Mouse (Mus musculus): ENCODE measurements around the gene Vwf.

Gene Vwf

DNA sequence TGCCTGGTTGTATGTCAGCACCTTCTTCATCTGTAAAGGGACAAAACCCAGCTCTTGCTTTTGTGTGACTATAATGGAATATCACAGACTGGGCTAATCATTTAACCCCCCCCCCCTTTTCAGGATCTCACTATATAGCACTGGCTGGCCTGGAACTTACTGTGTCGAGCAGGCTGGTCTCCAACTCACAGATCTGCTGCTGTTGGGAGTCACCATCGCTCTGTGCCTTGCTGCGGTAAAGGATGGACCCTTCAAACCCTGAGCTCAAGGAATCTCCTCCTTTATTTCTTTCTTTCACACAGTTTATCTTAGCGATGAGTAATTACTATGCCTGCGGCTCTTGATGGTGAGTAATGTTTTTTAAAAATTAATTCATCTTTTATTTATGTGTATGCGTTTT lies at the start of gene Vwf:
Gene Vwf, plus strand, starts transcription at position 301 of the 400 bp plus-strand sequence.
- no peak for DNase-seq

DNA sequence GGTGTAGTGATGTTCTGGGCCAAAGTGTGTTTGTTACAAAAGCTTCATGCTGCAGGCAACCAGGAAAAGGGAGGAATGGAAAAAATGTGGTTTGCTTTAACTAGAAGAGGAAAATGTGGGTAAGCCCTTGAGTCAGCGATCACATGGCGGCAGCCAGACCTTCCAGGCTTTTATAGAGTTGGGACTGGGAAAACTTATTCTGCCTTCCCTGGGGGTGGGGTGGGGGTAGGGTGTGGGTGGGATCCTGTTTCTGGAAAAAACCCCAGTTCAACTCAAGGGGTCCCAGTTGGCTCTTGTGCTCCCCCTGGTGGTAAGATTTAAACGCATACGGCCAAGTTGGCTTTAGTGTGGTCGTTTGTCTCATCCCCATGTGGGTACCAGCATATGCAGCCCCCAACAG lies 48.5 kb upstream of the Vwf start:
- DNase-seq: no peak

DNA sequence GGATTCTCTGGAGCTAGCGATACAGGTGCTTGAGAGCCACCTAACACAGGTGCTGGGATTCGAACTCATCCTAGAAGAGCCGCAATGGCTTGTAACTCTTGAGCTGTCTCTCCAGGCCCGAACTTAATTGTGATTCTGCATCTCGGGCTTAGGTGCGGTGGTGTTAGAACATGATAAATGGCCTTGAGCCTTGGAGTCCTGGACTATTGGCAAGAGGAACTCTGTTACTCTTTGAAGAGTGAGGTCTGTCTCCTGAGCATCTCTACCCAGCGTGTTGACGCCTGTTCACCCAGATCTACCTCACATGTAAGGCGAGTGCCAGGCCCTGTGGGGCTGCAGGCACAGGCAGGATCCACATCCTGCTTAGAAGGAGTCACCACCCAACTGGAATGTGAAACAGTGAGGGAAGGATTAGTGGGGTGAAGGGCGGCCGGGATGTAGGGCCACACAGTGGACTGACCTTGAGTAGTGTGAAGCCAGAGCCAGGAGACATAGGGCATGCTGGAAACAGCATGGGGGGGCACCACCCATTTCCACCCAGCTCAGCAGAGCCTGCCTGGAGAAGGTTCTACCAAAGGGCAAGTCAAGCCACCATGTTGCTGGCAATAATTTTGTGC lies 43.3 kb upstream of the Vwf start:
- no peak for DNase-seq

DNA sequence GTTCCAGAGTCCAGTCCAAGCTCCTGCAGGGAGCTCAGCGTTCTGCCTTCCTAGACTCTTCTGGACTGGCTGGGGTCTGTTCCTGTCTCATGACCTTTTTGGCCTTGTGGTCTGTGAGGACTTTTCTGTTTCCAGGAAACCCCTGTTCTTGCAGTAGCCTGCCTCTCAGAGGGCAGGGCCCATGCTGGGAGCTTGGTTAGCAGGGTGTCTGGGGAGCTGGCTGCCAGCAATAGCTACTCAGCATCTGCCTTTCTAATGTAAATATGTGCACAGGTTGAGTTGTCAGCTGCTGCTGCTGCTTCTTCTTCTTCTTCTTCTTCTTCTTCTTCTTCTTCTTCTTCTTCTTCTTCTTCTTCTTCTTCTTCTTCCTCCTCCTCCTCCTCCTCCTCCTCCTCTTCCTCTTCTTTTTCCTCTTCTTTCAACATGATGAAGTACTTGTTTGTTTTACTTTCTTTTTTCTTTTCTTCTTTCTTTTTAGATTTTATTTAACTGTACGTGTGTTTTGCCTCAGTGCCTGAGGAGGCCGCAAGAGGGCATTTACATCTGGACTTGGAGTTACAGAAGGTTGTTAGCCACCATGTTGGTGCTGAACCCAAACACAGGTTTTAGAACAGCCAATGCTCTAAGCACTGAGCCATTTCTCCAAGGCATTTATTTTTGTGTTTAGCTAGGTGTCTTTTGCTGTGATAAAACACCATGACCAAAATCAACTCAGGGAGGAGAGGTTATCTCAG lies 41.8 kb upstream of the Vwf start:
- DNase-seq: no peak

DNA sequence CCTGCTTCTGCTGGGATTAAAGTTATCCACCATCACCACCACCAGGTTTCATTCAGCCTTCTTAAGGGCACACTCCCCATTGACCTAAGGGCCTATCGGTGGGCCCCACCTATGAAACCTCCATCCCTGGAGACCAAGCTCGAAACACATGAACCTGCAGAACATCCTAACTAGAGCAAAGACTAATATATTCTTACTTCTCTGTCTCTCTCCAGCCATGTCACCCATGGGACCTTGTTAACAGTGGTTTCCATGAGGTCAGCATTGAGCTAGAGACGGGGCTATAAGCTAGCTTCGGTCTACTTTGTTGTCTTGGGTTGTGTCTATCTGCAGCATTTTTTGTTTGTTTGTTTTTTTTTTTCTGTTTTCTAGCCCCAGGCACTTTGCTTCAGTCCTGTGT lies 40.1 kb upstream of the Vwf start:
- no peak for DNase-seq

DNA sequence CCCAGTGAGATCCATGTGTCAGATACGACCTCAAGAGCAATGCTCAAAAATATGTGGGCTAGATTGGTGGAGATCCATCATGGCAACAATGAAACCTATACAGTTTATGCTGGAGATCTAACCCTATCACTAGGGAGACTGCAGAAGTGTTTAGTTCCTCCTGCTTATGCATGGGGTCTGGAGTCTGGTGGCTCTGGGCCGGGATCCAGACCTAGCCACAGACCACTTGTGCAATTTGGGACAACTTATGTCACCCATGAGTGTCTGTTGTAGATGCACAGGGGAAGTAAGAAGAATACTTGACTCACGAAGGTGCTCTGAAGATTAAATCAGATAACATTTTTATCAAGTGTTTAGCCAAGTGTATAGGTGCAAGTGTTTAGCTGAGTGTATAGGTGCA lies 36.8 kb upstream of the Vwf start:
- no peak for DNase-seq

DNA sequence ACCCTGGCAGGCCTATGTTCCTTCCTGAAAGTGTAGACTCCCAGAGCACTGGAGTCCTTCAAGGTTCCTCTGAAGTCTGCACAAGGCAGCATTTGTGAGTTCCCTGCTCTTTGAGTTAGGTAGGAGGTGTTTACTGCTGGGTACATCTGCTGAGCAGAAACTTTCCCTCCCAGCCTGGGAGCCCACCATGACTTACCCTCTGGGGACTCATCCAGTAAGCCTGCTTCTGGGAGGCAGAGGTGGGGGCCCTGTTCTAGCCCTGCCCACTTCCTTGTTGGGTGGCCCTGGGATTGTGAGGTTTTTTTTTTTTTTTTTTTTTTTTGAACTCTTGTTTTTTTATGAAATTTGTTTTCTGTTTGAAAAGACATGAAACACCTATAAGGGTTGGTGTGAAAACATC lies 35.9 kb upstream of the Vwf start:
- no peak for DNase-seq

DNA sequence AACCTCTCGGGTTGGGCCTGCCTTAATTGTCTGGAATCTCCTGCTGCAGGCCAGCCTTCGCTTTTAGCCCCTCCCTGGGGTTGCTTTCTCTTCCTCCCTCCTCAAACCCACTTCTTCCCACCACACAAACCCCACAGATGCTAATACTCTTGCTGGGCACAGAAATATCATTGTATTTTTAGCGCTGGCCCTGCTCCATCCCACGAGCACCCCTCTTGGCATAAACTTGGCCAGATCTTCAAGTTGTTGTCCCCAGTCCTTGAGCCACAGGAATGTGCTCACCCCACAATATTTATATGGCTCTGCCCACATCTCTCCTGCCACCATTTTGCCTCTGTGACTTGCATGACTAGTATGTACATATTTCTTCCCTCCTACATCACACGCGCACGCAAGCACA lies 35.4 kb upstream of the Vwf start:
- DNase-seq: no peak

DNA sequence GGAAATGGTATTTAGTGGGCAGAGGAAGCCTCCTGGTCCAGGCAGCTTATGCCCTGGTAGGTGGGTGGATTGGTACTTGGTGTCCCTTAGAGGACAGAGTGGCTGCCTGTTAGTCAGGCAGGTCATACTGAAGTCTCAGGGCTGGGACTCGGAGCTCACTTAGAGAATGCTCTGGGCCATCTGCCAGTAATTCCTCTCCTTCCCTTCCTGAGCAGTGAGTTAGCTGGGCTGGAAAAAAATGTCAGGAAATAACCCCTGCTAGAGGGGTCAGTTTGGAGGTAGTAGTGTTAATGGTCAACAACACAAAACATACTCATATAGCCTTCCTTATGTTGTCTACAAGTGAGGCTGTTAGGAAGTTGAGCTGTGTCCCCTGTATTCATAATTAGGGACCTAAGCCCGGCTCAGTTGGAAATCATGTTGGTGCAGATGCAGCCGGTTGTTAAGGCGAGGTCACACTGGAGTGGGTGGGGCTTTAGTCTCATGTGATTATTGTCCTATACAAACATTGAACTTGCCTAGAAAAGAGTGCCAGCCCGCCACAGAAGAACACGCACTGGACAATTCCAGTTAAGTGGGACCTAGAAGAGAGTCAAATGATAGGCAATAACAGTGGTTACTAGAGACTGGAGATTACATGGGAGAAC lies 33.5 kb upstream of the Vwf start:
- DNase-seq: no peak

DNA sequence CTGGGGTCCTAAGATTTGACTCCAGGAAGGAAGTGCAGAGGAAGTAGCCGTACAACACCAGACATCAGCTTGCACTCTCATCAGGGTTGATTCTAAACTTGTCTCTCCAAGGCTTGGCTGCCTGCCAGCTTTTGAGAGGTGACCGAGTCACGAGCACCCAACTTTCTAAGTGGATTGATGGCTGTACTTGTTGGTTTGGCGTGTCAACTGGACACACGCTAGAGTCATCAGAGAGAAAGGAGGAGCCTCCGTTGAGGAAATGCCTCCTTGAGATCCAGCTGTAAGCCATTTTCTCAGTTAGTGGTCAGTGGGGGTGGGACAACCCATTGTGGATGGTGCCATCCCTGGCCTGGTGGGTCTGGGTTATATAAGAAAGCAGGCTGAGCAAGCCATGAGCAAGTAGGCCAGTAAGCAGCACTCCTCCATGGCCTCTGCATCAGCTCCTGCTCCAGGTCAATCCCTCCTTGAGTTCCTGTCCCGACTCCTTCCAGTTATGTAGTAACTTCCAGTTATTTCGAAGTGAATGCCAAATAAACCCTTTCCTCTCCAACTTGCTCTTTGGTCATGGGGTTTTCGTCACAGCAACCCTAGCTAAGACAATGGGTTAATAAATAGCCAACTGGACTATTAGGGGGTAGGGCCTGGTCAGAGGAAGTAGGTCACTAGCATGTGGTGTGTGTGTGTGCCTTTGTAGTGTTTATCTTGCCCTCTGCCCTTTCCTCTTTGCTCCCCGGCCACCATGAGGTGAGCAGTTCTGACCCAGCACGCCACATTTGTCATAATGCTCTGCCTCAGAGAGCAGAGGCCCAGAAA lies 30.9 kb upstream of the Vwf start:
- no peak for DNase-seq

DNA sequence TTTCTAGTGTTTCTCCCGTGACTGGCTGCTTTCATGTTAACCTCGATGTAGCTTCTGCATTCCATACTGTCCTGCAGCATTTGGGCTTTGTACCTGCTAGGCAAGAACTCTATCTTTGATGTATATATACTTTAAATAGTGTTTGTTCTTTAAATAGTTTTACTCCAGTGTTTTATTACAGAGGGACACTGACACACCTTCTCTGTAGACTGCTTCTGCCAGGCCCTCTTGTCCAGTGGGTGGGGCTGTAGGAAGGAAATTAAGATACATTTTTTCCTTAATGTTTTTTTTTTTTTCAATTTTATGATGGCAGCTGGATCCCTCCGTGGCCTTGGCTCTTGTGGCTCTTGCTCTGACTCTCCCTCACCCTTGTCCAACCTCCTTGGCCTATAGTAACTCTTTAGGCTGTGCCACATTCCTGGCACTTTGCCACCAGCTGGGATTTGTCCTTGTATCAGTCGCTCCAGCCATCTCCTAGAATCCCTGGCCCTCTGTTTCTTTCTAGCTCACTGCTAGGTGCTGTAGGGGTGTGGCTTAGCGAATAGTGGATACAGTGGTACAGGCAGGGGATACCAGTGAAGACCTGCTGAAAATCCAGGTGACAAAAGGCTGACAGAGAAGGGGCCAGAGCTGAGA lies 24.9 kb upstream of the Vwf start:
- DNase-seq: no peak

DNA sequence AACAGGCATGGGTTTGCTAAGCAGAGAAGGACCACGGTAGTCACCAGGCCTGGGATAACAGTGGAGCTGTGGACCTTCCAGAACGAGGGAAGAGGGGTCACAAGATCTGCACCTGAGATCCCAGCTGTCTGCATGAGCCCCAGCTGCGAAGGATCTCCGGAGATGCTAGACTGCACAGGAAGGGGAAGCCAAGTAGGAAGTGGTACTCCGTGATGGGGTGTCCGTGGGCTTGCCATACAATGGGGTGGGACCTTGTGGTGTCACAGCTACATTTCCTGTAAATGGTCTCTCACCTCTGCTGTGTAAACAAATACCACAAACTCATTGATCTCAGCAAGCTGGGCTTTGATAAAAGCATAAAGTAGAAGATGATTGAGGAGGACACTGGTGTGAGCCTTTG lies 22.5 kb upstream of the Vwf start:
- DNase-seq: no peak

DNA sequence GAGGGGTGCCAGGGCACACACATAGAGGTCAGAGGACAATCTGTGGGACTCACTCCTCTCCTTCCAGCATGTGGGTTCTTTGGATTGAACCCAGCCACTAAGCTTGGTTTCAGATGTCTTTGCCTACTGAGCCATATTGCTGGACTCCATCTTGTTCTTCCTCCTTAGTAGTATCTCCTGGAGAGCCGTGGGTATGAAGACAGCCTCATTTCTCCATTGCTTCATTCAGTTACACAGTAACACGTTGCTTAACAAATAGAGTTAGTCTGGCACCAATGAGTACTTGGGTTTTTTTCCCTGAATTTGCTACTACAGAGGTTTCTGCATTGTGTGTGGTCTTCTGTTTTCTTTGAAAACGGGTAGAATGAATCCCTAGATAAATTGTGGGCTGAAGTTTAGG lies 20.5 kb upstream of the Vwf start:
- DNase-seq: no peak

DNA sequence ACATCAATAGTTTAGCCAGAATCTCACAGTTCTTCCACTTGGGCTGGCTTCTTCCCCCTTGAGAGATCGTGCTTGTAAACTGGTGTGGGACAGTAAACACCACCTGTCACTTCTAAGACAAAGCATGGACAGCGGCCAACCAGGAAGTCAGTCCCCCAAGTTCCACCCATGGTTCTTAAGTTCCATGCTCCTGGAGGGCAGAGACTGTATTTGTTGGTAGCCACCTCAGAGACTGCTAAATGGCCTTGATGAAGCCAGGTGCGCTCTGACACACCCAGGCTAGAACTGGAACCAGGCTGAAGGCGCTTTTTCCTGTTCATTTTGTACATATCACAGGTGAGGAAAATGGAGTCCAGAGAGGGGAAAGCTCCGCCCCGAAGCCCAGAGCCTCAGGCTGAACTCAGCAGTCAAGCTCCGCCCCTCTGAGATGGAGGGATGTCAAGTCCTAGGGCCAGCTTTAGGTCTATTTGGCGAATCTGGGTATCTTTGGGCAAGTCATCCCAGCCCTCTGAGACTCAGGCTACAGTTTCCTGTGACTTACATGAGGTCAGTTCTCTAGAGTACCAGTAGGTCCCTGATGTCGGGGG lies 17.9 kb upstream of the Vwf start:
- DNase-seq: no peak

DNA sequence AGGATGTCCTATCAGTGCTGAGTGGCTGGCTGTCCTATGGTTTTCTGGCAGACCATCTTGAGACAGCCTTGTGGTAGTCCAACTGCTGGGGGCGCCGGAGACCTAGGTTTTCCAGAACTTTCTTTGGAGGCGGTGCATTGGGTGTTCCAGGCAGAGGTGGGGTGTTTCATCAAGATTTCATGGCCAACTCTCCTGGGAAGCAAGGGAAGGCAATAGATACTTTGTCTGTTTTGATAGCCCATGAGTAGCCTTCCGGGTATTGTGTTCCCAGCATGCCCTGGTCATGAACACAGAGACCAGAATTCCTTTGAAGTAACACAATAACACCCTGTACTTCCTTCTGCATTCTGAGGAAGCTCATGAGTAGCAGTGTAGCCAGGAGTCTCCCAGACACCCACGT lies 17.1 kb upstream of the Vwf start:
- no peak for DNase-seq

DNA sequence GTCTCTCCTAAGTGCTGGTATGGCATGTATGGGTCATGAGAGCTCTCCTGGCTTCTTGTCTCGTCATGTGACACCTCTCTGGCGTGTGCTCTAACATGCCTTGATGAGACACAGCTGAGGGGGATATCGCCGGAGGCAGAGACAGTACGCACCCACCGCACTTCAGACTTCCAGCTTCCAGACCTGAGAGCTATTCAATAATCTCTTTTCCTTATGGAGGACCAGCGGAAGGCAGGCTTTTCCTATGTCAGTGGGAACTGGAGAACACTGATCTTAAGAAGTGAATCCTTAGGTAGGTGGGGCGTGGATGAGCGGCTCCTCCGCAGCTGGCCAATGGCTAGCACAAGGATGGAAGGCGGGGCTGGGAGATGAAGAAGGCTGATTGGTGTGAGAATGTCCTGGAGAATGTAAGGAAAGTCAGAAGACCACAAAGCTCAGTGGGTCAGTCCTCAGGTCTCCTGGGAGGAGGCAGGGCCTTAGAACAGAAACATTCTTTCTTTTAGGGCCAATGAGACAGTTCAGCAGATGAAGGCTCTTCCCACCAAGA lies 13.4 kb upstream of the Vwf start:
- no peak for DNase-seq

DNA sequence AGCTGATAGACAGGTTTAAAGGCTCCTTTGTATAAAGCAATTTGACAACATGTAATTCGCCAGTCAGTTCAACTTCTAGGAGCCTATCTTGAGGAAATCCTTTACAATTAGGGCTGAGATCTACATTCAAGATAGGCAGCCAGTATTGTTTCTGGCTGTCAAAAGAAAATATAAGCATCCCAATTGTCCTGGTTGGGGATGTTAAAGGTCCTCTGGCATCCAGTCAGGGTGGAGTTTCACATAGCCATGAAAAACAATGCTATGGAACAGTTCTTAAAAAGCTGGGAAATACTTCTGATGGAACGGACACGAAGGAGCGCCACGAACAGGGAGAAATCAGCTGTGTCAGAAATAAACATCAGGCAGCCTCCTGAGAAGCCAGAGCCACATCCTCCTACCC lies 11.6 kb upstream of the Vwf start:
- no peak for DNase-seq

DNA sequence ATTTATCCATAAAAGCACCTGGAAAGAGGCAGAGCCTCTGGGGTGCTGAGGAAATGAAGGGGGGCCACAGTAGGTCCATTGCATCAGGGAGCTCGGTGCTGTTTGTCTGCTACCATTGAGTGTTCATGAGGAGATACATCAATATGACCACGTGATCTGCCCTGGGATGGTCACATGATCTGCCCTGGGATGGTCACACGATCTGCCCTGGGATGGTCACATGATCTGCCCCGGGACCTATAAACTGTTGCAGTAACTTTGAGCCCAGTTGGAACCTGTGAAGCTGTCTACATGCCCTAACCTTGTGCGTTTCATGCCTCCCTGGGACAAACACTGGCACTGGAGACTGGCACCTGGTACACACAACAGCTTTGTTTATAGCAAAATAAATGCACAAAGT lies 8.1 kb upstream of the Vwf start:
- no peak for DNase-seq

DNA sequence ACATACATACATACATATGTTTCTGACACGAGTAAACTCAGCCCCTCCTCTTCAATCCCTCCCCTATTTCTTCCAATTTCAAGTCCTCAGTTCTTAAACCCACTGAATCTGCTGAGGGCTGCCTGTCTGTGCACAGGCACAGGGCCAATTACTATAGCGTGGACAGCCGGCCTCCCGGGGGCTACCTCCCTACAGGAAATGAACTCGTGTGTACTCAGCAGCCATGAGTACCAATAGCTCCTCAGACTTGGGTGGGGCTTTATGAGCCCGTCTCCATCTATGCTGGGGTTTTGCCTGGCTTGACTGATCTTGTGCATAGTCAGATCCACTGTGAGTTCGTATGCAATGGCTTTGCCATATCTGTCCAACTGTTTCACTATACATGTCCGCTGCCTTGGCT lies 7.2 kb upstream of the Vwf start:
- DNase-seq: no peak

DNA sequence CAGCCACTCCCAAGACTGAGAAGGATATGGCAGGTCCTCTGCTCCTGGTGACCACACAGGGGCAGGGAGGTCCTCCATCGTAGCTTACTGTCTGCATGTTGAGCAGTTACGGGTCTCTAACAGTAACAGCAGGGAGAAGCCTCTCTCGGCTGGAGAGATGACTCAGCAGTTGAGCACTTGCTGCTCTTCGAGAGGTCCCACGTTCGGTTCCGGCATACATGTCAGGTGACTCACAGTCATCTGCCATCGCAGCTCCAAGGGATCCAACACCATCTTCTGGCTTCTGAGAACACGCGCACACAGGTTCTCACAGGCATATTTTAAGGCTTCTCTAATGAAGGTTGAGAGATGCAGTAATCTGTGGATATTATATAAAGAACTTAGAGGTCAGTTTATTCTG lies 6.4 kb upstream of the Vwf start:
- no peak for DNase-seq

DNA sequence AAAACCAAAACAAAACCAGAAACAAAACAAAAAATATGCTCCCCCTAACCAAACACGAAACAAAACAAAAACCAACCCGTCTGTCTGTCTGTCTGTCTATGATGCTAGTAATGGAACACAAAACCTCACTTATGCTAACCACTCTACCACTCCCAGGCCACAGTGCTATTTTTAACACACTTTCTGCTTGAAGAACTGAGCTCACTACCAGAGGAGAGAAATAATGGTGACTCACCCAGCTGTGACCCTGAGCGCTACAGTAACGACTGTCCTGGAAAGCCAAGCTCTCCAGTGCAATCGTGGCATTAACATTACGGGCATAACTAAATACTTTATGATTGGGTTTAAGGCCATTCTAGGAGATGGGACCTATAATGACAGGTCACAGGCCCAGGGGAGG lies 5.7 kb upstream of the Vwf start:
- no peak for DNase-seq

DNA sequence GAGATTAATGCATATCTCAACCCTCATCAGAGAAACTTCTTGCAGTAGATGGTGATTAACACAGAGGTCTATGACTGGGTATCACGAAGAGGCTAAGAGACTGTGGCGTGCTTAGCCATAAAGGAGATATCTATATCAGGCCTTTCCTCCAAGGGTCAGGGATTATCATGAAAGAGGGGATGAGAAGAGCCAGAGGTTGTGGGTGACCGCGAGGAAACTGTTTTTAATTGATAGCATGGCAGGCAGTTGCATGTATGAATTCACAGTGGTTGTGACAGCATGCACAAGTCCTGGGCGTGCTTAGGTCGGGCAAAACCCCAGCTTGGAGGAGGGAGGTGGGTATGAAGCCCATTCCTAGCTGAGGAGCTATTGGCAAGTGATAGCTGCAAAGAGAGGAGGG lies 5.3 kb upstream of the Vwf start:
- DNase-seq: no peak

DNA sequence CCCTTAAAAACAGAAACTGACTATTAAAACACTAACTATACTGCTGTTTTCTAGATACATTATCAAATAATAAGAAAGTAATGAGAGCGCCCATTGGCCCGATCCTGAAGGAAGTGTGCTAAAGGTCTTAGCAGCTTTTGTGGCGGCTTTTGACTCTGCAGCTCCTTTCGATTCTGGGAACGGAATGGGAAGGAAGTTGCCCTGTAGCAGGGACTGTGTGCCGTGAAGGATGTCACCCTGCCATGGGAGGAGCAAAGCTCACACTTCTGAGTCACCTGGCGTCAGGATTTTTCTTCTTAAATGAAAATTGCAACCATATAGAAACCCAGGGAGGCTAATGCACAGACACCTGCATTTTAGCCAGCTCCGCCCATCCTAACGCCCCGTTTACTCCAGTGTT lies 1.8 kb downstream of the Vwf start:
- no peak for DNase-seq

All from cerebellum, adult 18-20 months (tissue).